16 mouse cellular contexts compared by ENCODE assay signal in the genomic region with DNA sequence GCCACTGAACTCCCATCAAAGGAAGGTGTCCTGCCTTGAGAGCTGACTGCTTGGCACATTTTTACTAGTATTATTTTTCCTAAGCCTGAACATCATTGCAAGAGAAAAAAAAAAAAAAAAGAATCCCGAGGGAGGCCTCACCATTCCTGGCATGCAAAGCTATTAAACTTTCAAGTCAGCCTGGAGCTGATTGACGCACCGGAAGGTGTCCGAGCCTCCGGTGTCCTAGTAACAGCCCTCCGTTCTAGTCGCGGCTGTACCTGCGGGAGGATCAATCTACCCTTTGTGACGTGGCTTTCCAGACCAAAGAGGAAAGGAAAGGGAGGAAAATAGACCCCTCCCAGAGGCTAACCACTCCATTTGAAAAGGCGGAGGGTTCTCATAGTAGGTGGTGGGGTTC. TPM values are rescaled to one million over a fixed set of nuclear protein-coding genes. Genes with fewer than 3 reads are reported as not detected.
DNase-seq lines count a peak whose midpoint lies in the region; ATAC-seq and TF ChIP-seq lines count a peak whose summit lies in the region.
"Had no signal": no experiment of that assay in that cellular context is flagged by ENCODE, and none has a peak within 500 bp of the region (broad histone marks: within the 10 kb centered on the region; RNA-seq: fewer than 3 reads in every experiment).

No protein-coding gene starts in this region.

- no peak overlapping the region for H3K27ac ChIP-seq in kidney, embryonic 14.5 days (ENCODE audit: low read depth, low read length)
- no peak overlapping the region for H3K27ac ChIP-seq in ES-Bruce4 (ENCODE audit: insufficient read depth, low read length)
- H3K27ac ChIP-seq in embryonic facial prominence, embryonic 13.5 days, result no peak overlapping the region
- no peak overlapping the region; the same call in 1 of the 2 replicates for H3K27ac ChIP-seq in limb, embryonic 13.5 days
- H3K27ac ChIP-seq: gastrocnemius, adult 2 months; heart, embryonic 15.5 days; liver, embryonic 12.5 days had no signal

- no peak for TF ChIP-seq EP300 in ES-Bruce4 (IDR thresholded peaks at IDR 0.05; ENCODE audit: insufficient read depth, low read depth, low read length)

- H3K36me3 ChIP-seq in kidney, embryonic 14.5 days (ENCODE audit: control insufficient read depth, insufficient read depth, low read length), result no peaks in the 10 kb centered on the region
- H3K36me3 ChIP-seq in ES-Bruce4 (ENCODE audit: control insufficient read depth, insufficient read depth, low read length, poor library complexity, severe bottlenecking), result no peaks in the 10 kb centered on the region
- no peaks in the 10 kb centered on the region for H3K36me3 ChIP-seq in embryonic facial prominence, embryonic 13.5 days
- H3K36me3 ChIP-seq in limb, embryonic 13.5 days, result no peaks in the 10 kb centered on the region
- H3K36me3 ChIP-seq: heart, embryonic 15.5 days; liver, embryonic 12.5 days had no signal

- H3K4me3 ChIP-seq in kidney, embryonic 14.5 days (ENCODE audit: low read length), result no peak overlapping the region
- H3K4me3 ChIP-seq in ES-Bruce4 (ENCODE audit: low read depth, low read length), result no peak overlapping the region
- no peak overlapping the region for H3K4me3 ChIP-seq in embryonic facial prominence, embryonic 13.5 days
- 0 out of 2 replicates have a peak overlapping the region, but pooled peaks have one; percentile 8 for H3K4me3 ChIP-seq in limb, embryonic 13.5 days
- H3K4me3 ChIP-seq: gastrocnemius, adult 2 months; heart, embryonic 15.5 days; liver, embryonic 12.5 days had no signal

- no peaks in the 10 kb centered on the region for H3K27me3 ChIP-seq in kidney, embryonic 14.5 days (ENCODE audit: control insufficient read depth, insufficient read depth, low read length)
- H3K27me3 ChIP-seq in ES-Bruce4 (ENCODE audit: control insufficient read depth, insufficient read depth, low read length, poor library complexity, severe bottlenecking), result no peaks in the 10 kb centered on the region
- peaks cover 3% of the 10 kb centered on the region; the same call in 1 of the 2 replicates for H3K27me3 ChIP-seq in embryonic facial prominence, embryonic 13.5 days
- no peaks in the 10 kb centered on the region for H3K27me3 ChIP-seq in limb, embryonic 13.5 days
- H3K27me3 ChIP-seq: heart, embryonic 15.5 days; liver, embryonic 12.5 days had no signal

- 11% methylated on average over 11 of the region's 11 CpGs for WGBS in kidney, embryonic 14.5 days
- WGBS in embryonic facial prominence, embryonic 13.5 days, result 22% methylated on average over 11 of the region's 11 CpGs
- WGBS in limb, embryonic 13.5 days, result 11% methylated on average over 11 of the region's 11 CpGs

- peak overlapping the region; percentile 20; the same call in 1 of the 2 replicates for H3K4me2 ChIP-seq in kidney, embryonic 14.5 days (replicated peaks; ENCODE audit: low read depth, low read length)
- H3K4me2 ChIP-seq in embryonic facial prominence, embryonic 13.5 days, result peak overlapping the region; percentile 37
- peak overlapping the region; percentile 43 for H3K4me2 ChIP-seq in limb, embryonic 13.5 days (replicated peaks)
- H3K4me2 ChIP-seq: heart, embryonic 15.5 days; liver, embryonic 12.5 days had no signal

- TF ChIP-seq POLR2A in ES-Bruce4 (IDR thresholded peaks at IDR 0.05; ENCODE audit: insufficient read depth, low read length), result no peak

- 0 out of 2 replicates have a peak, but pooled peaks have one; percentile 13 for ATAC-seq in kidney, embryonic 14.5 days (ENCODE audit: low FRiP score, low TSS enrichment)
- ATAC-seq in embryonic facial prominence, embryonic 13.5 days (ENCODE audit: insufficient number of reproducible peaks, insufficient read depth, low FRiP score, low TSS enrichment, low read depth), result no peak
- no peak for ATAC-seq in limb, embryonic 13.5 days (ENCODE audit: low FRiP score, low read depth)
- ATAC-seq: liver, embryonic 12.5 days had no signal

- no peak for TF ChIP-seq CTCF in ES-Bruce4 (IDR thresholded peaks at IDR 0.05; ENCODE audit: low read depth, low read length)

- no peaks in the 10 kb centered on the region for H3K9me3 ChIP-seq in kidney, embryonic 14.5 days (ENCODE audit: control insufficient read depth, low read length)
- H3K9me3 ChIP-seq in ES-Bruce4 (replicated peaks; ENCODE audit: control insufficient read depth, insufficient read depth, low read length, poor library complexity, severe bottlenecking), result no peaks in the 10 kb centered on the region
- H3K9me3 ChIP-seq in embryonic facial prominence, embryonic 13.5 days, result no peaks in the 10 kb centered on the region
- no peaks in the 10 kb centered on the region for H3K9me3 ChIP-seq in limb, embryonic 13.5 days
- H3K9me3 ChIP-seq: heart, embryonic 15.5 days; liver, embryonic 12.5 days had no signal

- H3K9ac ChIP-seq in kidney, embryonic 14.5 days (ENCODE audit: low read depth, low read length), result no peak overlapping the region
- 0 out of 2 replicates have a peak overlapping the region, but pooled peaks have one; percentile 21 for H3K9ac ChIP-seq in ES-Bruce4 (ENCODE audit: low read depth, poor library complexity, severe bottlenecking)
- no peak overlapping the region for H3K9ac ChIP-seq in embryonic facial prominence, embryonic 13.5 days
- no peak overlapping the region for H3K9ac ChIP-seq in limb, embryonic 13.5 days
- H3K9ac ChIP-seq: heart, embryonic 15.5 days; liver, embryonic 12.5 days had no signal

- H3K4me1 ChIP-seq in kidney, embryonic 14.5 days (ENCODE audit: control insufficient read depth, insufficient read depth, low read length), result 0 out of 2 replicates have a peak, but pooled peaks cover 5% of the 10 kb centered on the region
- H3K4me1 ChIP-seq in ES-Bruce4 (ENCODE audit: control insufficient read depth, insufficient read depth, low read length), result peaks cover 1% of the 10 kb centered on the region
- H3K4me1 ChIP-seq in embryonic facial prominence, embryonic 13.5 days, result peaks cover 17% of the 10 kb centered on the region
- peaks cover 28% of the 10 kb centered on the region for H3K4me1 ChIP-seq in limb, embryonic 13.5 days

- no peak for DNase-seq in kidney, postnatal 25 days
- no peak for DNase-seq in spleen, adult 12 weeks (ENCODE audit: low spot score)
- DNase-seq in MN1 (ENCODE audit: low spot score), result no peak
- DNase-seq: cerebellum, adult 8-10 months; embryo, embryonic 11 days; gastrocnemius, adult 2 months; kidney, adult 9 months; lung, postnatal 10 days; right cerebral cortex, postnatal 25 days; thymus, postnatal 25 days had no signal

RNA-seq across cellular contexts. Expression of gene Bfsp2, which starts 8.4 kb away (rescaled TPM):
- 0.60 and 0.70 TPM in 2 replicates for polyA plus RNA-seq in kidney, embryonic 14.5 days (2014; fragmentation: Nextera tagmentation; extraction: Ambion mirVana)
- polyA plus RNA-seq in ES-Bruce4 (2011; ENCODE audit: insufficient read depth, insufficient read length, low read depth, missing spikeins), result not detected in 2 replicates
- polyA plus RNA-seq in embryonic facial prominence, embryonic 13.5 days (2015; fragmentation: Nextera tagmentation; extraction: Ambion mirVana), result 2.6 and 5.1 TPM in 2 replicates
- 2.3 and 2.8 TPM in 2 replicates for polyA plus RNA-seq in limb, embryonic 13.5 days (2015; fragmentation: Nextera tagmentation; extraction: Ambion mirVana)
